Mouse (Mus musculus): Measurements from ENCODE around the gene Lrrc1.
"Not testable (repeated sequence)": the region's sequence is repeated elsewhere in the genome, so short reads cannot be mapped to it uniquely, and the experiment has no call there.

Gene Lrrc1

GRCm38 (mm10) chr9:77544354-77545067, at the start of gene Lrrc1:
Gene Lrrc1 (minus strand): TSS chr9:77544870.
- peak; percentile 72 to 89 for DNase-seq (ENCODE audit: low spot score in 2 of 2)

- DNase-seq (ENCODE audit: low spot score in 2 of 2), result no peak
Observed at GRCm38 (mm10) chr9:77592423-77592822, 47.8 kb upstream of the Lrrc1 start.

DNA sequence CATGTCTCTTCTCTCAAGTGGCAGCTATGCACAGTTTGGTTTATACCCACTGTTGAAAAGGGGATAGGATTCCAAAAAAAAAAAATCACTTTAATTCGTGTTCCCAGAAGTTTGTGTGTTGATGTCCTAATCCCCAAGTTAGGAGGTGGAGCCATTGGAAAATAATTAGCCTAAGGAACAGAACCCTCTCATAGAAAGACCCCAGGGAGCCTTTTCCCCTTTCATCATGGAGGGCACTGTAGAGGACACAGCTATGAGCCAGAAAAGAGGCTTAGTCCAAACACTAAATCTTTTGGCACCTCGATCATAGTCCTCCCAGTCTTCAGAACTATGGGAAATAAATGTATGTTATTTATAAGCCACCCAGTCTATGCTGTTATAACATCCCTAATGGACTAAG, 44.8 kb upstream of the Lrrc1 start:
- no peak for DNase-seq (ENCODE audit: low spot score in 2 of 2)

DNA sequence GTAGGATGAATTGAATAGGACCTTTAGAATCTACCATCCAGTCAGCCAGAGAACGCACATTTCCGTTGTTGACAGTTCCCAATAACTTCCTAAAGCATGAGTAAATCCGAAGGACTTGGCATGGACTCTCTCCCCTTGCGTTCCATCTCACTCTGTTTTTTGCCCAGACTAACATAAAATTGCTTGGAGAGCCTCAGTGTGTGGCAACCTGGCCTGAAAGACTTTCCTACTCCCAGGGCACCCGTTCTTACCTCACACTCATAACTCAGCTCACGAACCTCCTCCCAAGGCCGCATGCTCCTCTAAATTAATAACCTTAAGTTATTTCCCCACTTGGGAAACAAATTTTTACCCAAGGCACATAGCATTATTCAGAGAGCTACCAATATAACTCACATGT, 42.9 kb upstream of the Lrrc1 start:
- no peak for DNase-seq (ENCODE audit: low spot score in 2 of 2)

DNA sequence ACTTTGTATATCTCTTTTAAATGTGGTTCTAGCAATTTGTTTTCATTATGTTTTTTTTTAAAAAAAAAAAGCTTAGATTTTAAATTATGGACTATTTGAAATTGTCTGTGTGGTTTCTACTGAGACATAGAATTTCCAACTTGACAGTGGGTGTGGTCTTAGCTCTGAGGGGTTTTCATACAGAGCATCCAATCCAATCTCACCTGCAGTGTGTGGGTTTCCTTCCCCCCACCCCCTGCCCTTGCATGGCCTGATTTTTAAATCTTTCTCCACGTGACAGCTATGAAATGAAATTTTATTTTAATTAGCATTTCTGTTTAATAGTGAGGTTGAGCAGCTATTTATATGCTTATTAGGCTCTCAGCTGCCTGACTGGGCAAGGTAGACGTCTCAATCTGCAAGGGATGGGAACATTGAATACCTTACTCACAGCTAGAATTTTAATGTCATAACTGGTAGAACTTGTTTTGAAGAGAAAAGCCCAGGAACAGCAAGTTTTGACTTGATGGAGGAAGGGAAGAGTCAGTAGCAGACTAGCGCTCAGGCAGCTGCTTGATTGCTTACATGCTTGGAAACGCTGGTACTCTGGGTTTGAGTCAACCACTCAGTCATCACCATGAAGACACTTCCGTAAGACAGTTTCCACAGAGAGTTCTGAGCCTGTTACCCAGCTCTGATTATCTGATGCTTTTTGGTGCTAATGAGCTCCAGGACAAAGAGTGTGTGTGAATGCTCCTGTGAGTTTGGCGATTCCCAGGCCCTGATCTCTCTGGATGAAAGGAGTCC, 42.3 kb upstream of the Lrrc1 start:
- no peak for DNase-seq (ENCODE audit: low spot score in 2 of 2)

DNA sequence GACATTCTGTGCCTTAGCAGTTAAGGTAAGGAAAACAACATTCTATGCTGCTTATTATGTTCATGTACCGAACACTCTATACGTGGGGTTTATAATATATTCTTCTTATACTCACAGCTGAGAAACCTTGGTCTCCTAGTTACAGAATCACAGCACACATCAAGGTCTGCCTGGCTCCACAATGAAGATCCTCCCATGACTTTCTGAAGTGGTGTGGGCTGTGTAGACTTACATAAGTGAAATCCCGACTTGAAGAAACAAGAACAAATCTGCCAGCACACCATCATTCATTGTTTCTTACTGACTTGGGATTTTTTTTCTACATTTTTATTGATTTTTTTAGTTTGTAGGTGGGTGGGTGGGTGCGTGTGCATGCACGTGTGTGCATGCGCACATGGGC, 40.1 kb upstream of the Lrrc1 start:
- no peak for DNase-seq (ENCODE audit: low spot score in 2 of 2)

DNA sequence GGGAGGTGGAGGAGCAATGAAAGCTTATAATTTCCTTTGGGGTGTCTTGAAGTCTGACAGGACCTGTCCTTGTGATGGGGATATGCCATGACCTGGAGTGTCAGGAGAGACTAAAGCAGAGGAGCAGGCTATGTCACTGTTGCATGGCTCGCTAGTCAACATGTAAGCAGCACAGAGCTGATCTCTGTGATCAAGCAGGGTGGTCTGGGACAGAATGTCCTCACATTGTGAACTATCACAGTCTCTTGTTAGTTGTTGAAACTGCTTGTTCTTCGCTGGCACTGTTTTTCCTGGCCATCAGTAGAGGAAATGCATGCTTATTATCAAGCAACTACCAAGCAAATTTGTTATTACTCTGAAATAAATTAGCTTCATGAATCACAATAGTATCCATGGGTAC, 38.6 kb upstream of the Lrrc1 start:
- no peak for DNase-seq (ENCODE audit: low spot score in 2 of 2)

DNA sequence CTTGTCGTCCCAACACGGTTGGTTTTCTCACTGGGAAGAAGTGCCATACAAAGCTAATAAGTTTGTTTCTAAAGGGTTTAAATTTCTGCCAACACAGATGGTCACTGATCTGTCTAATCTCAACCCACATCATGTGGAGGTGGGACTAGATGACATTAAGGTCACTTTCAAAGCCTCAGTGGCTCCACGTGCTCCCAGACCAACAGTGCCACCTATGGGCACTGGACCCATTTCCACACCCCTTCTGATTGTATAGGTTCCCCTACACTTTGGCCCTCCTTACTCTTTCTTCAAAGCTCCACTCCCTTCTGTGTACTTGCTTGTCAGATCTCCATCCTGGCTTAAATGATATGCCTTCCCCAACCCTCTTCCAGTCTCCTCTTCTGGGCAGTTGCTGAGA, 35.2 kb upstream of the Lrrc1 start:
- no peak for DNase-seq (ENCODE audit: low spot score in 2 of 2)

GRCm38 (mm10) chr9:77577931-77578330, 33.3 kb upstream of the Lrrc1 start:
- DNase-seq (ENCODE audit: low spot score in 2 of 2), result no peak

- no peak for DNase-seq (ENCODE audit: low spot score in 2 of 2)
Observed at GRCm38 (mm10) chr9:77577409-77577808, 32.7 kb upstream of the Lrrc1 start.

GRCm38 (mm10) chr9:77576320-77576719, 31.6 kb upstream of the Lrrc1 start:
- DNase-seq (ENCODE audit: low spot score in 2 of 2), result no peak

GRCm38 (mm10) chr9:77574996-77575395, 30.3 kb upstream of the Lrrc1 start:
- DNase-seq (ENCODE audit: low spot score in 2 of 2), result not testable (repeated sequence)

DNA sequence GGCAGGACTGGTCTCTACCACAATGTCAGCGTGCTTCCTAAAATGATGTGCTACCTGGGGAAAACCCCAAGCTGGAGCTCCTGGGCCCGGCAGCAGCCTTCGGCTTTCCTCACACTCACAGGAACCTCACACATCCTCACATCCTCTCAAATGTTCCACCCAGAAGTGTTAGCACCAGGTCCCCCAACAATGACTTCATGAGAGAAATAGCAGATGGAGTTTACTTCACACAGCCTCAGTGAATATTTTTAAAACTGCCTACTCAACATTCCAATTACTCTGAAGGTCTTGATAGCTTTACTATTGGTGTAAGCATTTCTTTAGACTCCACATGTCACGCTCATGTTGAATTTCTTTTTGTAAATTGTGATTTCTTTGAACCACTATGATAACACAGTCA, 27.2 kb upstream of the Lrrc1 start:
- DNase-seq (ENCODE audit: low spot score in 2 of 2), result no peak

GRCm38 (mm10) chr9:77568789-77569506, 24.3 kb upstream of the Lrrc1 start:
- no peak for DNase-seq (ENCODE audit: low spot score in 2 of 2)

- no peak for DNase-seq (ENCODE audit: low spot score in 2 of 2)
Observed at GRCm38 (mm10) chr9:77561827-77562226, 17.2 kb upstream of the Lrrc1 start.

- no peak for DNase-seq (ENCODE audit: low spot score in 2 of 2)
Observed at GRCm38 (mm10) chr9:77557963-77558362, 13.3 kb upstream of the Lrrc1 start.

- no peak for DNase-seq (ENCODE audit: low spot score in 2 of 2)
Observed at GRCm38 (mm10) chr9:77557181-77557580, 12.5 kb upstream of the Lrrc1 start.

- DNase-seq (ENCODE audit: low spot score in 2 of 2), result no peak
Observed at GRCm38 (mm10) chr9:77556435-77556834, 11.8 kb upstream of the Lrrc1 start.

- DNase-seq (ENCODE audit: low spot score in 2 of 2), result no peak
Observed at GRCm38 (mm10) chr9:77553465-77553864, 8.8 kb upstream of the Lrrc1 start.

DNA sequence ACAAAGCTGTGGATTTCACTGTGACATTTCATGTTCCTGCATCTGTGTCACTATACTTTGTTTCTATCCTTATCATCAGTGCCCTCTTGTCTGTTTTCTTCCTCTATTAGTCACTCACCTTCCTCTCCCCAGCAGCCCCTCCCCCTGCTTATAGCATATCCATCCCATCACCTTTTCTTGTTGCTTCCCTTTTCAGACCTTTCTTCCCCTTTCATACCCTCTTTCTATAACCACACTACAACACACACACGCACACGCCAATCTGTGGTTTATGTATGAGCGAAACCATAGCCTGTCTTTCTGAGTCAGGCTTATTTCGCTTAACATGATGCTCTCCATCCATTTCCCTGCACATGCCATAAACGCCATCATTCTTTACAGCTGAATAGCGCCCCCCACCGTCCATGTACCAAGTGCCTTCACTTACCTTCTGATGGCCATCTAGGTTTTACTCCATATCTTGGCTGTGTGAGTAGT, 6.4 kb upstream of the Lrrc1 start:
- DNase-seq (ENCODE audit: low spot score in 2 of 2), result no peak

DNA sequence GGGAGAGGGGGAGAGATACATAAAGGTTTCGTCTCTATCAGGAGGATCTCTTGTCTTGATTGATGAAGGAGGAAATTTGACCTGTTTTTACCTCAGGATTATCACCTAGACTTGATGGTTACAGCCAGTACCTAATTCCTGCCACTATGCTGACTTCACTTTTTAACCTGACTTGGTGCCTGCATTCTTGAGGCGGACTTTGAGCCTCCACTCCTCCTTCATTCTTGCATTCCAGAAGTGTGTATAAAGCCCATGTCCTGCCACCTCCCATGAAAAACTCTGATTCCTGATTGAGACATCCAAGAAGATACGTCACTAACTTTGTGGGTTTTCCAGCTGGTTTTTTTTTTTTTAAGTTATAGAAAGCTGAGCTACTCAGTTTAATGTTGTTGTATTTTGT, 1.3 kb upstream of the Lrrc1 start:
- DNase-seq (ENCODE audit: low spot score in 2 of 2), result no peak

- DNase-seq (ENCODE audit: low spot score in 2 of 2), result no peak
Observed at GRCm38 (mm10) chr9:77545068-77545421, 375 bp upstream of the Lrrc1 start.
